Mouse (Mus musculus): Measurements from ENCODE around the gene 4930579G24Rik. TPM values are rescaled to one million over a fixed set of nuclear protein-coding genes. Genes with fewer than 3 reads are reported as not detected.

The 4930579G24Rik gene
- polyA plus RNA-seq, 1 experiment from 2014 or later: 22.5 TPM

DNA sequence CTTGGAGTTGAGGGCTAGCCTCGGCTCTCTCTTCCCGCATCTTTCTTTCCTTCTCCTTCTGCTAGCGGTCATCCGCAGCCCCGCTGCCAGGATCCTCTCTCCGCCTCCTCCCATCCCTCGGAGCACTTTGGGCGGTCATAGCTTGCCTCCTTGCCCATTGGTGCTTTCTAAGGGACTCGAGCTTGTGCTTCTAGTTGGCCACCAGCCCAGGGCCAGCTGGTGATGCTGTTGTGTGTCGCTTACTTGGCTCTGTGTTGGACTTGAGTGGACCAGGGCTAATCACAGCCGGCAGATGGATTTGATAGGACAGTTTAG lies 494 bp downstream of the 4930579G24Rik start, which contains the start of gene Etfdh:
Etfdh (minus strand) TSS at position 85 of the 315 bp plus-strand sequence.
- no peaks in the 10 kb centered on the region for H3K9me3 ChIP-seq
- peak within 1 kb of the TSS; percentile 66 for H3K9ac ChIP-seq
- H3K27me3 ChIP-seq (replicated peaks): no peaks in the 10 kb centered on the region
- peak within 1 kb of the TSS; percentile 80 for H3K27ac ChIP-seq
- no peaks in the 10 kb centered on the region for H3K4me1 ChIP-seq (replicated peaks)
- H3K36me3 ChIP-seq: peaks cover 14% of the 10 kb centered on the region
- peak; percentile 58 for ATAC-seq
- H3K4me3 ChIP-seq (replicated peaks): peak within 1 kb of the TSS; percentile 63
- H3K4me2 ChIP-seq (replicated peaks): peak within 1 kb of the TSS; percentile 71
- under 1% methylated on average over 11 of the region's 11 CpGs for WGBS

GRCm38 (mm10) chr3:79652129-79652528 lies 23.2 kb downstream of the 4930579G24Rik start:
- H3K4me2 ChIP-seq (replicated peaks): no peak overlapping the region
- H3K9ac ChIP-seq: no peak overlapping the region
- ATAC-seq: no peak
- no peaks in the 10 kb centered on the region for H3K27me3 ChIP-seq (replicated peaks)
- no peaks in the 10 kb centered on the region for H3K36me3 ChIP-seq
- H3K4me1 ChIP-seq (replicated peaks): no peaks in the 10 kb centered on the region
- no peak overlapping the region for H3K4me3 ChIP-seq (replicated peaks)
- WGBS: 84% methylated on average over 6 of the region's 6 CpGs
- H3K9me3 ChIP-seq: no peaks in the 10 kb centered on the region
- no peak overlapping the region for H3K27ac ChIP-seq

GRCm38 (mm10) chr3:79656682-79657081 lies 27.8 kb downstream of the 4930579G24Rik start:
- Histone ChIP-seq H3K36me3 (no peaks in the 10 kb centered on the region), H3K4me2 (replicated peaks) (no peak overlapping the region), H3K4me1 (replicated peaks) (no peaks in the 10 kb centered on the region), H3K4me3 (replicated peaks) (no peak overlapping the region), H3K9me3 (no peaks in the 10 kb centered on the region), H3K9ac (no peak overlapping the region), H3K27me3 (replicated peaks) (no peaks in the 10 kb centered on the region), H3K27ac (no peak overlapping the region)
- whole genome bisulfite sequencing: 38% methylated on average over 5 of the region's 5 CpGs
- ATAC-seq: no peak

- Histone ChIP-seq H3K27me3 (replicated peaks) (no peaks in the 10 kb centered on the region), H3K9me3 (no peaks in the 10 kb centered on the region), H3K9ac (no peak overlapping the region), H3K36me3 (no peaks in the 10 kb centered on the region), H3K4me2 (replicated peaks) (no peak overlapping the region), H3K27ac (no peak overlapping the region), H3K4me1 (replicated peaks) (no peaks in the 10 kb centered on the region), H3K4me3 (replicated peaks) (no peak overlapping the region)
- peak; percentile 51; the same call in 1 of the 2 replicates for ATAC-seq
- 41% methylated on average over 9 of the region's 9 CpGs for WGBS
Measured at GRCm38 (mm10) chr3:79664787-79665408, 36.0 kb downstream of the 4930579G24Rik start.

GRCm38 (mm10) chr3:79670556-79670955 lies 41.7 kb downstream of the 4930579G24Rik start:
- Histone ChIP-seq H3K36me3 (no peaks in the 10 kb centered on the region), H3K4me3 (replicated peaks) (no peak overlapping the region), H3K9ac (no peak overlapping the region), H3K4me2 (replicated peaks) (no peak overlapping the region), H3K27me3 (replicated peaks) (no peaks in the 10 kb centered on the region), H3K4me1 (replicated peaks) (no peaks in the 10 kb centered on the region), H3K27ac (no peak overlapping the region), H3K9me3 (no peaks in the 10 kb centered on the region)
- WGBS: 87% methylated on average over 7 of the region's 7 CpGs
- no peak for ATAC-seq

DNA sequence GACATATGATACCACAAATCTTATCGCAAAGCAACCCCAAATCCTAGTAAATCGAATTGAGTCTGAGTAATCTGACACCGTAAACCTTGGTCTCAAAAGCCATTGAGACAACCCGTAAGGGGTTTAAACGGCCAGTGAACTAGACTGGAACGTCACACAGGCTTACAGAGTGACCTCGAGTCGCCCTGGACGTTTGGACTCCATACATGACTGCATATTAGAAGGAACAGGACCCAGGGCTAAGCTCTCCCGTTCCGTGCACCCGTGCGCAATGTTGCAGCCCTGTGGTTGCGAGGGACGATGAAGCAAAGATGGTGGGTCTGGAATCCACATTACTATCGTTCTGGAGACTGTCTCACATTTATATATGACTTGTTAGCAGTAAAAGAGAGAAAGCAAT lies 43.3 kb downstream of the 4930579G24Rik start:
- Histone ChIP-seq H3K9ac (no peak overlapping the region), H3K4me3 (replicated peaks) (no peak overlapping the region), H3K27me3 (replicated peaks) (no peaks in the 10 kb centered on the region), H3K9me3 (no peaks in the 10 kb centered on the region), H3K4me1 (replicated peaks) (no peaks in the 10 kb centered on the region), H3K27ac (no peak overlapping the region), H3K4me2 (replicated peaks) (no peak overlapping the region), H3K36me3 (no peaks in the 10 kb centered on the region)
- 78% methylated on average over 16 of the region's 16 CpGs for WGBS
- ATAC-seq: no peak

- no peak overlapping the region for H3K4me3 ChIP-seq (replicated peaks)
- no peak for ATAC-seq
- WGBS: 18% methylated on average over 4 of the region's 4 CpGs
Measured at GRCm38 (mm10) chr3:79673082-79673481, 44.2 kb downstream of the 4930579G24Rik start.

GRCm38 (mm10) chr3:79674641-79675040 lies 45.8 kb downstream of the 4930579G24Rik start:
- H3K4me3 ChIP-seq (replicated peaks): no peak overlapping the region
- ATAC-seq: no peak
- H3K4me1 ChIP-seq (replicated peaks): no peaks in the 10 kb centered on the region
- no peak overlapping the region for H3K9ac ChIP-seq
- no peak overlapping the region for H3K27ac ChIP-seq
- H3K36me3 ChIP-seq: no peaks in the 10 kb centered on the region
- no peaks in the 10 kb centered on the region for H3K27me3 ChIP-seq (replicated peaks)
- no peak overlapping the region for H3K4me2 ChIP-seq (replicated peaks)
- 87% methylated on average over 5 of the region's 5 CpGs for WGBS
- H3K9me3 ChIP-seq: no peaks in the 10 kb centered on the region

More at GRCm38 (mm10) chr3:79673082-79673481, 44.2 kb downstream of the 4930579G24Rik start:
- Histone ChIP-seq H3K36me3 (no peaks in the 10 kb centered on the region), H3K27me3 (replicated peaks) (no peaks in the 10 kb centered on the region), H3K27ac (no peak overlapping the region), H3K4me1 (replicated peaks) (no peaks in the 10 kb centered on the region), H3K9me3 (no peaks in the 10 kb centered on the region), H3K9ac (no peak overlapping the region), H3K4me2 (replicated peaks) (no peak overlapping the region)

- H3K27ac ChIP-seq: no peak overlapping the region
- WGBS: 83% methylated on average over 3 of the region's 3 CpGs
Measured at GRCm38 (mm10) chr3:79676411-79676810, 47.5 kb downstream of the 4930579G24Rik start.

More at GRCm38 (mm10) chr3:79676411-79676810, 47.5 kb downstream of the 4930579G24Rik start:
- H3K36me3 ChIP-seq: no peaks in the 10 kb centered on the region
- no peak for ATAC-seq
- H3K27me3 ChIP-seq (replicated peaks): no peaks in the 10 kb centered on the region
- H3K9me3 ChIP-seq: no peaks in the 10 kb centered on the region
- H3K4me2 ChIP-seq (replicated peaks): no peak overlapping the region
- H3K9ac ChIP-seq: no peak overlapping the region
- H3K4me1 ChIP-seq (replicated peaks): no peaks in the 10 kb centered on the region
- H3K4me3 ChIP-seq (replicated peaks): no peak overlapping the region

Other genes with a start within 250 kb of the 4930579G24Rik start
- 3.3 and 3.9 TPM in 2 replicates for gene Fnip2, start 61.3 kb upstream of the 4930579G24Rik start, polyA plus RNA-seq (2015; fragmentation: Nextera tagmentation; extraction: Ambion mirVana)
- 148 and 164 TPM in 2 replicates for gene Ppid, start 37.7 kb upstream of the 4930579G24Rik start, polyA plus RNA-seq (2015; fragmentation: Nextera tagmentation; extraction: Ambion mirVana)
- 87.5 and 88.0 TPM in 2 replicates for gene Etfdh, start 421 bp downstream of the 4930579G24Rik start, polyA plus RNA-seq (2015; fragmentation: Nextera tagmentation; extraction: Ambion mirVana)
- 0.04 and 0.10 TPM in 2 replicates for gene Rxfp1, start 108.8 kb downstream of the 4930579G24Rik start, polyA plus RNA-seq (2015; fragmentation: Nextera tagmentation; extraction: Ambion mirVana)
- 10.6 and 11.1 TPM in 2 replicates for gene Tmem144, start 223.7 kb downstream of the 4930579G24Rik start, polyA plus RNA-seq (2015; fragmentation: Nextera tagmentation; extraction: Ambion mirVana)